Mouse (Mus musculus) stomach, adult 2 months (tissue): ENCODE results near the gene Krcc1. TPM values are rescaled to one million over a fixed set of nuclear protein-coding genes. Genes with fewer than 3 reads are reported as not detected.

ENCODE experiments used
- polyA plus RNA-seq: library from polyadenylated mRNA; depleted of rRNA; stranded (reverse); fragments of >200 nt; gene quantifications from 2 replicates; pipeline ENCODE4 v1.2.3, GENCODE M21; 2012; rRNA removed

Krcc1 gene
- polyA plus RNA-seq, result 1.4 and 2.3 TPM in 2 replicates

GRCm38 (mm10) chr6:71271389-71272315, at the start of gene Krcc1:
Krcc1 (plus strand) TSS chr6:71271677.

GRCm38 (mm10) chr6:71321826-71322283, 50.4 kb downstream of the Krcc1 start, which contains the start of gene Smyd1:
Smyd1 (minus strand) TSS chr6:71322233.

DNA sequence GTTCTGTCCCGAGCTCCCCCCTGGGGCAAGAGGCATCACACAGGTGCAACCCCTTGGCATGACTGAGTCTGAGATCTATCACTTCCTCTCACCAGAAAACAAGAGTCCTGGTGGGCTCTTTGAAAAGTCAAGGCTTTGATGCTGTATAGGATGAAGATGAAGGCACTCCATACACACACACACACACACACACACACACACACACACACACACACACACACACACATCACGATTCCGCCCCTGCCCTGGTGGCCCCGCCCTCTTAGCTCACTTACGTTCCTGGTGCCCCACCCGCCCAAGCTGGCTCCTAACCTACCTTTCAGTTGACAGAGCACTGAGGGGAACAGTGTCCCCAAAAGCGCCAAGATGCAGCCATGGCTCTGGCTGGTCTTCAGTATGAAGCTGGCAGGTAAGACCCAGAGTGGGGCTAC, 51.0 kb downstream of the Krcc1 start, which contains the start of gene Cd8b1:
Cd8b1 (plus strand) TSS at position 298 of the 431 bp plus-strand sequence.

Other genes starting within 250 kb of the Krcc1 start
- gene Thnsl2, start 127.2 kb upstream of the Krcc1 start, polyA plus RNA-seq, result 7.2 and 7.6 TPM in 2 replicates
- 0.27 TPM in 1 of 2 replicates, not detected in the other for gene Fabp1, start 71.8 kb upstream of the Krcc1 start, polyA plus RNA-seq
- gene Smyd1, start 50.6 kb downstream of the Krcc1 start, polyA plus RNA-seq, result 0.42 and 1.0 TPM in 2 replicates
- gene Cd8b1, start 51.1 kb downstream of the Krcc1 start, polyA plus RNA-seq, result not detected in 2 replicates
- 0.02 TPM in 1 of 2 replicates, not detected in the other for gene Cd8a, start 101.8 kb downstream of the Krcc1 start, polyA plus RNA-seq
- gene Rmnd5a, start 169.0 kb downstream of the Krcc1 start, polyA plus RNA-seq, result 7.4 and 11.0 TPM in 2 replicates
- 9.7 and 18.5 TPM in 2 replicates for gene Rnf103, start 222.2 kb downstream of the Krcc1 start, polyA plus RNA-seq